Mouse (Mus musculus): Measurements from ENCODE around the gene Selenon. TPM values are rescaled to one million over a fixed set of nuclear protein-coding genes. Genes with fewer than 3 reads are reported as not detected.

The Selenon gene
- polyA plus RNA-seq, 1 experiment from 2014 or later, result 31.9 TPM

GRCm38 (mm10) chr4:134491716-134492115 lies 60.2 kb downstream of the Selenon start:
- Histone ChIP-seq H3K27ac (ENCODE audit: poor library complexity, severe bottlenecking) (no peak overlapping the region), H3K27me3 (replicated peaks) (no peaks in the 10 kb centered on the region), H3K9me3 (replicated peaks) (0 out of 2 replicates have a peak, but pooled peaks cover 2% of the 10 kb centered on the region), H3K9ac (no peak overlapping the region), H3K4me1 (replicated peaks) (peaks cover 26% of the 10 kb centered on the region), H3K4me2 (no peak overlapping the region), H3K4me3 (no peak overlapping the region), H3K36me3 (no peaks in the 10 kb centered on the region)
- WGBS, result 74% methylated on average over 6 of the region's 6 CpGs
- ATAC-seq (ENCODE audit: insufficient number of reproducible peaks, low FRiP score), result no peak

GRCm38 (mm10) chr4:134489986-134490665 lies 61.8 kb downstream of the Selenon start:
- H3K27me3 ChIP-seq (replicated peaks), result no peaks in the 10 kb centered on the region
- no peak overlapping the region for H3K9ac ChIP-seq
- H3K9me3 ChIP-seq (replicated peaks), result 0 out of 2 replicates have a peak, but pooled peaks cover 2% of the 10 kb centered on the region
- WGBS, result 74% methylated on average over 11 of the region's 11 CpGs
- no peak overlapping the region for H3K4me2 ChIP-seq
- no peak for ATAC-seq (ENCODE audit: insufficient number of reproducible peaks, low FRiP score)
- no peaks in the 10 kb centered on the region for H3K36me3 ChIP-seq
- no peak overlapping the region for H3K4me3 ChIP-seq
- H3K4me1 ChIP-seq (replicated peaks), result peaks cover 10% of the 10 kb centered on the region
- no peak overlapping the region for H3K27ac ChIP-seq (ENCODE audit: poor library complexity, severe bottlenecking)

GRCm38 (mm10) chr4:134488211-134488610 lies 63.8 kb downstream of the Selenon start:
- 0 out of 2 replicates have a peak, but pooled peaks cover 2% of the 10 kb centered on the region for H3K9me3 ChIP-seq (replicated peaks)
- no peak overlapping the region for H3K27ac ChIP-seq (ENCODE audit: poor library complexity, severe bottlenecking)
- no peaks in the 10 kb centered on the region for H3K27me3 ChIP-seq (replicated peaks)
- no peak overlapping the region for H3K9ac ChIP-seq
- no peaks in the 10 kb centered on the region for H3K36me3 ChIP-seq
- no peaks in the 10 kb centered on the region for H3K4me1 ChIP-seq (replicated peaks)
- H3K4me3 ChIP-seq, result no peak overlapping the region
- ATAC-seq (ENCODE audit: insufficient number of reproducible peaks, low FRiP score), result no peak
- WGBS, result 89% methylated on average over 5 of the region's 5 CpGs
- no peak overlapping the region for H3K4me2 ChIP-seq

Small RNAs within 50 kb of the gene (microRNA-seq; reads per million reads assigned to microRNA genes)
- not detected for gene Mir6403

Other genes with a start within 250 kb of the Selenon start
- 90.7 and 93.9 TPM in 2 replicates for gene Trim63, start 237.0 kb downstream of the Selenon start, polyA plus RNA-seq (2016; fragmentation: Nextera tagmentation; extraction: Ambion mirVana)
- gene Slc30a2, start 209.0 kb downstream of the Selenon start, polyA plus RNA-seq (2016; fragmentation: Nextera tagmentation; extraction: Ambion mirVana), result 0.42 and 0.44 TPM in 2 replicates
- gene Extl1, start 168.3 kb downstream of the Selenon start, polyA plus RNA-seq (2016; fragmentation: Nextera tagmentation; extraction: Ambion mirVana), result 3.1 TPM in 2 replicates
- gene Pafah2, start 155.8 kb downstream of the Selenon start, polyA plus RNA-seq (2016; fragmentation: Nextera tagmentation; extraction: Ambion mirVana), result 10.1 and 10.7 TPM in 2 replicates
- gene Stmn1, start 83.8 kb downstream of the Selenon start, polyA plus RNA-seq (2016; fragmentation: Nextera tagmentation; extraction: Ambion mirVana), result 924 and 950 TPM in 2 replicates
- 12.3 and 12.9 TPM in 2 replicates for gene Paqr7, start 55.5 kb downstream of the Selenon start, polyA plus RNA-seq (2016; fragmentation: Nextera tagmentation; extraction: Ambion mirVana)
- 11.4 and 12.0 TPM in 2 replicates for gene Aunip, start 41.2 kb downstream of the Selenon start, polyA plus RNA-seq (2016; fragmentation: Nextera tagmentation; extraction: Ambion mirVana)
- gene Mtfr1l, start 16.8 kb downstream of the Selenon start, polyA plus RNA-seq (2016; fragmentation: Nextera tagmentation; extraction: Ambion mirVana), result 151 and 156 TPM in 2 replicates
- gene Man1c1, start 152.1 kb upstream of the Selenon start, polyA plus RNA-seq (2016; fragmentation: Nextera tagmentation; extraction: Ambion mirVana), result 11.6 and 12.2 TPM in 2 replicates
- gene Ldlrap1, start 215.9 kb upstream of the Selenon start, polyA plus RNA-seq (2016; fragmentation: Nextera tagmentation; extraction: Ambion mirVana), result 16.5 and 17.8 TPM in 2 replicates